Mouse (Mus musculus): ENCODE measurements around the gene Golm1. TPM values are rescaled to one million over a fixed set of nuclear protein-coding genes. Genes with fewer than 3 reads are reported as not detected.

Gene Golm1
- polyA plus RNA-seq, 1 experiment from 2014 or later: 87.9 TPM

GRCm38 (mm10) chr13:59585648-59586005, 90.0 kb downstream of the Golm1 start:
- Histone ChIP-seq H3K36me3 (ENCODE audit: control insufficient read depth, insufficient read depth, low read length) (peaks cover 3% of the 10 kb centered on the region; the same call in 1 of the 2 replicates), H3K27me3 (replicated peaks; ENCODE audit: control insufficient read depth, insufficient read depth, low read length) (no peaks in the 10 kb centered on the region), H3K4me1 (replicated peaks; ENCODE audit: control insufficient read depth, insufficient read depth, low read length) (peaks cover 15% of the 10 kb centered on the region), H3K9ac (ENCODE audit: low read depth, low read length) (peak overlapping the region; percentile 86), H3K9me3 (ENCODE audit: control insufficient read depth, low read length) (no peaks in the 10 kb centered on the region), H3K27ac (ENCODE audit: low read depth, low read length) (peak overlapping the region; percentile 67), H3K4me3 (ENCODE audit: low read depth, low read length) (peak overlapping the region; percentile 93), H3K4me2 (peak overlapping the region; percentile 96)
- WGBS: under 1% methylated on average over 28 of the region's 28 CpGs
- DNase-seq (ENCODE audit: low spot score): no peak
- no peak for ATAC-seq (replicated peaks; ENCODE audit: low FRiP score)

GRCm38 (mm10) chr13:59584947-59585647, 90.5 kb downstream of the Golm1 start, which contains the start of the genes Agtpbp1 and Naa35:
TSS of gene Agtpbp1 (minus strand) at chr13:59585227.
TSS of gene Naa35 (plus strand) at chr13:59585259.
- under 1% methylated on average over 82 of the region's 83 CpGs for WGBS
- peak; percentile 97 for ATAC-seq (replicated peaks; ENCODE audit: low FRiP score)
- peak within 1 kb of the TSS; percentile 86 for H3K9ac ChIP-seq (ENCODE audit: low read depth, low read length)
- H3K4me3 ChIP-seq (ENCODE audit: low read depth, low read length): peak within 1 kb of the TSS; percentile 93
- peaks cover 15% of the 10 kb centered on the region for H3K4me1 ChIP-seq (replicated peaks; ENCODE audit: control insufficient read depth, insufficient read depth, low read length)
- peak within 1 kb of the TSS; percentile 96 for H3K4me2 ChIP-seq
- H3K36me3 ChIP-seq (ENCODE audit: control insufficient read depth, insufficient read depth, low read length): no peaks in the 10 kb centered on the region
- H3K27ac ChIP-seq (ENCODE audit: low read depth, low read length): peak within 1 kb of the TSS; percentile 67
- peak; percentile 99 for DNase-seq (ENCODE audit: low spot score)
- H3K9me3 ChIP-seq (ENCODE audit: control insufficient read depth, low read length): no peaks in the 10 kb centered on the region
- H3K27me3 ChIP-seq (replicated peaks; ENCODE audit: control insufficient read depth, insufficient read depth, low read length): no peaks in the 10 kb centered on the region

Other genes starting within 250 kb of the Golm1 start
- 15.6 and 16.9 TPM in 2 replicates for gene Agtpbp1, start 90.6 kb downstream of the Golm1 start, polyA plus RNA-seq (2014; fragmentation: Nextera tagmentation; extraction: Ambion mirVana)
- 53.6 and 59.7 TPM in 2 replicates for gene Naa35, start 90.6 kb downstream of the Golm1 start, polyA plus RNA-seq (2014; fragmentation: Nextera tagmentation; extraction: Ambion mirVana)
- gene 4921517D22Rik, start 18.3 kb upstream of the Golm1 start, polyA plus RNA-seq (2014; fragmentation: Nextera tagmentation; extraction: Ambion mirVana): not detected in 2 replicates
- gene Spata31d1a, start 34.5 kb upstream of the Golm1 start, polyA plus RNA-seq (2014; fragmentation: Nextera tagmentation; extraction: Ambion mirVana): 0.06 and 0.11 TPM in 2 replicates
- not detected in 2 replicates for gene Spata31d1b, start 36.5 kb upstream of the Golm1 start, polyA plus RNA-seq (2014; fragmentation: Nextera tagmentation; extraction: Ambion mirVana)
- gene Spata31d1d, start 55.9 kb upstream of the Golm1 start, polyA plus RNA-seq (2014; fragmentation: Nextera tagmentation; extraction: Ambion mirVana): not detected in 2 replicates
- not detected in 2 replicates for gene 1700014D04Rik, start 70.9 kb upstream of the Golm1 start, polyA plus RNA-seq (2014; fragmentation: Nextera tagmentation; extraction: Ambion mirVana)
- 173 and 181 TPM in 2 replicates for gene Isca1, start 94.0 kb upstream of the Golm1 start, polyA plus RNA-seq (2014; fragmentation: Nextera tagmentation; extraction: Ambion mirVana)
- gene Gm49354, start 106.4 kb upstream of the Golm1 start, polyA plus RNA-seq (2014; fragmentation: Nextera tagmentation; extraction: Ambion mirVana): not detected in 2 replicates
- 68.2 and 69.5 TPM in 2 replicates for gene Tut7, start 147.3 kb upstream of the Golm1 start, polyA plus RNA-seq (2014; fragmentation: Nextera tagmentation; extraction: Ambion mirVana)

Measured in liver, embryonic 11.5 days (tissue).